Mouse (Mus musculus): ENCODE measurements at regions not wholly inside any gene's neighbourhood (a gene's known extent, or its start where the extent isn't known, plus 50 kb on each side); places are given as distances from the start of the nearest gene placed in this dataset.

- no peak for TF ChIP-seq CTCF (IDR thresholded peaks at IDR 0.05; ENCODE audit: low read depth, low read length)
- no peak for TF ChIP-seq EP300 (IDR thresholded peaks at IDR 0.05; ENCODE audit: insufficient read depth, low read depth, low read length)
- no peak for TF ChIP-seq POLR2A (IDR thresholded peaks at IDR 0.05; ENCODE audit: insufficient read depth, low read length)
Measured at GRCm38 (mm10) chr17:15192840-15193239, 151.5 kb upstream of the Gm3448 start.
